Mouse (Mus musculus) hindbrain, embryonic 16.5 days (tissue): ENCODE measurements around the gene Rbm12. TPM values are rescaled to one million over a fixed set of nuclear protein-coding genes. Genes with fewer than 3 reads are reported as not detected.

ENCODE experiments used
- ATAC-seq: fragments of 200-750 bp; cut with Nextera tagmentation; 2 replicates; pipeline ENCODE4 v1.8.0; 2017; ENCODE audit warnings: moderate TSS enrichment, moderate library complexity
- H3K27ac ChIP-seq: fragments of 300-500 bp; sonication (generic); 2 replicates; pipeline ENCODE4 v1.5.1; 2014; ENCODE audit warnings: low read depth, mild to moderate bottlenecking, control low read depth, low read length, moderate library complexity
- H3K27me3 ChIP-seq: fragments of 300-500 bp; sonication (generic); replicated peaks from 2 replicates; pipeline ENCODE4 v1.6.1; 2014; ENCODE audit warnings: low read length; ENCODE audit not compliant: control insufficient read depth, insufficient read depth
- H3K36me3 ChIP-seq: fragments of 300-500 bp; sonication (generic); 2 replicates; pipeline ENCODE4 v1.6.1; 2014; ENCODE audit warnings: mild to moderate bottlenecking, low read length, moderate library complexity, mixed read lengths; ENCODE audit not compliant: control insufficient read depth, insufficient read depth
- H3K4me1 ChIP-seq: fragments of 300-500 bp; sonication (generic); 2 replicates; pipeline ENCODE4 v1.6.1; 2014; ENCODE audit warnings: low read depth, low read length; ENCODE audit not compliant: control insufficient read depth, insufficient read depth
- H3K4me2 ChIP-seq: fragments of 300-500 bp; sonication (generic); 2 replicates; pipeline ENCODE4 v1.6.1; 2014; ENCODE audit warnings: mild to moderate bottlenecking, low read length, control low read depth, moderate library complexity
- H3K4me3 ChIP-seq: fragments of 300-500 bp; sonication (generic); 2 replicates; pipeline ENCODE4 v1.5.1; 2014; ENCODE audit warnings: mild to moderate bottlenecking, low read length, control low read depth, moderate library complexity
- H3K9ac ChIP-seq: fragments of 300-500 bp; sonication (generic); 2 replicates; pipeline ENCODE4 v1.6.1; 2014; ENCODE audit warnings: low read depth, mild to moderate bottlenecking, control low read depth, low read length, moderate library complexity
- H3K9me3 ChIP-seq: fragments of 300-500 bp; sonication (generic); 2 replicates; pipeline ENCODE4 v1.6.1; 2014; ENCODE audit warnings: mild to moderate bottlenecking, low read length, moderate library complexity; ENCODE audit not compliant: control insufficient read depth
- WGBS: fragments of 180-500 bp; shearing (Covaris S2); extraction: QIAGEN DNeasy Blood & Tissue Kit; methylation state at CpG from one replicate; pipeline ENCODE4 v1.1.7; 2014; 5-methylcytosine and 5-hydroxymethylcytosine counted together
- polyA plus RNA-seq: library from polyadenylated mRNA; unstranded; fragments of >200 nt; fragmentation: Nextera tagmentation; extraction: Ambion mirVana; gene quantifications from 2 replicates; pipeline ENCODE4 v1.2.1, GENCODE M21; 2015

Gene Rbm12
- polyA plus RNA-seq, 1 experiment from 2014 or later = 19.3 TPM

GRCm38 (mm10) chr2:156067916-156068315, 43.9 kb downstream of the Rbm12 start:
- H3K4me3 ChIP-seq = no peak overlapping the region
- H3K4me2 ChIP-seq = no peak overlapping the region
- no peaks in the 10 kb centered on the region for H3K9me3 ChIP-seq
- 91% methylated on average over 10 of the region's 10 CpGs for WGBS
- peaks cover 33% of the 10 kb centered on the region for H3K36me3 ChIP-seq
- H3K27ac ChIP-seq = no peak overlapping the region; the same call in 1 of the 2 replicates
- H3K27me3 ChIP-seq = no peaks in the 10 kb centered on the region
- H3K4me1 ChIP-seq = peaks cover 11% of the 10 kb centered on the region
- no peak for ATAC-seq
- H3K9ac ChIP-seq = no peak overlapping the region

- H3K4me2 ChIP-seq = peak overlapping the region; percentile 96
- no peak overlapping the region for H3K27ac ChIP-seq
- H3K4me3 ChIP-seq = peak overlapping the region; percentile 74
- peak overlapping the region; percentile 83 for H3K9ac ChIP-seq
- WGBS = 32% methylated on average over 10 of the region's 10 CpGs
- H3K9me3 ChIP-seq = no peaks in the 10 kb centered on the region
- peak; percentile 9; the same call in 1 of the 2 replicates for ATAC-seq
- H3K4me1 ChIP-seq = peaks cover 11% of the 10 kb centered on the region
- peaks cover 22% of the 10 kb centered on the region for H3K36me3 ChIP-seq
- H3K27me3 ChIP-seq = no peaks in the 10 kb centered on the region
Measured at GRCm38 (mm10) chr2:156066126-156066525, 45.7 kb downstream of the Rbm12 start.

DNA sequence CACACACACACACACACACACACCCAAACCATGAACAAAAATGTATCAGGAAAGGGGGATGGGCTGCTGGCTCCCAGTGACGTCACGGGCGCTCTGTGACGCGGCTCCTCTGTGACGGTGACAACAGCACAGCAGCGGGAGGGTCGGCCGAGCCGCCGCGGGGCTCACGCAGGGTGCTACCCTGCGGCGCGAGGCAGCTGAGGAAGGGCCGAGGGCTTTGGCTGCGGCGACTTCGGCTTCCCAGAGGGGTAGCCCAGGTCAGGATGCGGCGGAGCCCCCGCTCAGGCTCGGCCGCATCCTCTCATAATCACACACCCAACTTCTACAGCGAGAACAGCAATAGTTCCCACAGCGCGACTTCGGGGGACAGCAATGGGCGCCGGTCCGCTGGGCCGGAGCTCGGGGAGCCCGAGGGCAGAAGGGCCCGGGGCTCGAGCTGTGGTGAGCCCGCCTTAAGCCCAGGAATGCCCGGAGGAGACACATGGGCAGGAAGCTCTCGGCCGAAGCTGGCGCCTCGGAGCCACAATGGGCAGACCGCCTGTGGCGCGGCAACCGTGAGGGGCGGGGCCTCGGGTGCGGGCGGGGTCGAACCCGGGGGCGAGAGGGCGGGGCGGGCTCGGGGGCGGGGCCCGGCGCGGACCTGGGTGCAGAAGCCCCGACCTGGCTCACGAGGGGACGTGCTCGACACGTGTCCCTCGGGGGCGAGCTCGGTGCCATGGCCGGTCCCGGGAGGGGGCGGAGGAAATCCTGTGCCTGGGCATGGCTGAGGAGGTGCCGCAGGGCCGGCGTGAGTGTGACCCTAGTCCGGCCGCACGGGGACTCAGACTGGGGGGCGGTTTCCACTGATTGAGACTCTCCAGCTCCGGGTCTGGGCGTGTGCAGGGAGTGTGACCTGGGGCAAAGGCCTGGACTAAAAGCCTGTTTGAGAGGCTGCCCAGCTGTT, 46.4 kb downstream of the Rbm12 start, which contains the start of gene Spag4:
Gene Spag4, plus strand, starts transcription at position 77 of the 943 bp plus-strand sequence.
- Histone ChIP-seq H3K27me3 (no peaks in the 10 kb centered on the region), H3K36me3 (peaks cover 19% of the 10 kb centered on the region), H3K4me2 (peak within 1 kb of the TSS; percentile 96), H3K9me3 (no peaks in the 10 kb centered on the region), H3K4me1 (peaks cover 11% of the 10 kb centered on the region), H3K4me3 (peak within 1 kb of the TSS; percentile 74), H3K27ac (peak within 1 kb of the TSS; percentile 83), H3K9ac (peak within 1 kb of the TSS; percentile 83)
- peak; percentile 72 for ATAC-seq
- WGBS = under 1% methylated on average over 66 of the region's 81 CpGs

DNA sequence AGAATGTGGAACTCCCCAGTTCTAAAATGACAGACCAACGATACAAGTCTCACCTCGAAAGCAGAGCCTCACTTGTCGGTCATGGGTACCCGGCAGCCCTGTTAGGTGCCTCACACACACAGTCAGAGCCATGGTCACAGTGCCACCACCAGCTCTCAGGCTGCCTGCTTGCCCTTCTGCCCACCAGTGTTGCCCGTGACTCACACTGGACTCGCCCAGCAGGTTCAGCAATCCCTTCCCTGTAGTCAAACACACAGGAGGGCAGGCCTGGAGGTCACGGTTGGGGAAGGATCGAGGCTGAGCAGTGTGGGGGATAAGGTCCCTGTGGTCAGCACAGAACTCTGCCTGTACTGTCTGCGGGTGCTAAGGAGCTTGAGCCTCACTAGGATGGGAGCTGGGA, 59.0 kb downstream of the Rbm12 start, which contains the start of gene Fer1l4:
Gene Fer1l4, minus strand, starts transcription at position 132 of the 400 bp plus-strand sequence.
- no peak within 1 kb of the TSS for H3K9ac ChIP-seq
- no peak within 1 kb of the TSS for H3K4me2 ChIP-seq
- H3K27ac ChIP-seq = no peak within 1 kb of the TSS
- H3K9me3 ChIP-seq = no peaks in the 10 kb centered on the region; the same call in 1 of the 2 replicates
- H3K36me3 ChIP-seq = no peaks in the 10 kb centered on the region
- no peaks in the 10 kb centered on the region for H3K4me1 ChIP-seq
- WGBS = 85% methylated on average over 9 of the region's 9 CpGs
- no peak within 1 kb of the TSS for H3K4me3 ChIP-seq
- H3K27me3 ChIP-seq = no peaks in the 10 kb centered on the region
- ATAC-seq = no peak

GRCm38 (mm10) chr2:156047929-156048328, 63.8 kb downstream of the Rbm12 start:
- Histone ChIP-seq H3K4me3 (no peak overlapping the region), H3K27ac (no peak overlapping the region), H3K27me3 (no peaks in the 10 kb centered on the region), H3K36me3 (no peaks in the 10 kb centered on the region), H3K4me1 (no peaks in the 10 kb centered on the region), H3K9ac (no peak overlapping the region), H3K4me2 (0 out of 2 replicates have a peak overlapping the region, but pooled peaks have one; percentile 11), H3K9me3 (no peaks in the 10 kb centered on the region)
- 7% methylated on average over 19 of the region's 19 CpGs for WGBS
- no peak for ATAC-seq

GRCm38 (mm10) chr2:156042903-156043302, 68.9 kb downstream of the Rbm12 start:
- ATAC-seq = no peak
- no peaks in the 10 kb centered on the region for H3K27me3 ChIP-seq
- H3K4me3 ChIP-seq = no peak overlapping the region
- WGBS = 80% methylated on average over 8 of the region's 8 CpGs
- H3K4me2 ChIP-seq = no peak overlapping the region
- H3K36me3 ChIP-seq = no peaks in the 10 kb centered on the region
- no peaks in the 10 kb centered on the region for H3K9me3 ChIP-seq
- H3K4me1 ChIP-seq = no peaks in the 10 kb centered on the region
- H3K27ac ChIP-seq = no peak overlapping the region
- H3K9ac ChIP-seq = no peak overlapping the region

Other genes starting within 250 kb of the Rbm12 start
- gene Uqcc1, start 181.7 kb downstream of the Rbm12 start, polyA plus RNA-seq = 66.3 and 74.9 TPM in 2 replicates
- gene Gm15557, start 171.2 kb downstream of the Rbm12 start, polyA plus RNA-seq = not detected in 2 replicates
- 2.3 and 3.1 TPM in 2 replicates for gene Gdf5, start 166.6 kb downstream of the Rbm12 start, polyA plus RNA-seq
- gene Cep250, start 155.5 kb downstream of the Rbm12 start, polyA plus RNA-seq = 11.5 and 14.0 TPM in 2 replicates
- gene 6430550D23Rik, start 104.0 kb downstream of the Rbm12 start, polyA plus RNA-seq = 1.4 and 2.5 TPM in 2 replicates
- 479 and 492 TPM in 2 replicates for gene Ergic3, start 103.9 kb downstream of the Rbm12 start, polyA plus RNA-seq
- not detected in 2 replicates for gene Fer1l4, start 59.0 kb downstream of the Rbm12 start, polyA plus RNA-seq
- gene Spag4, start 46.8 kb downstream of the Rbm12 start, polyA plus RNA-seq = 7.7 and 9.6 TPM in 2 replicates
- 27.8 and 28.3 TPM in 2 replicates for gene Cpne1, start within 50 bp of the Rbm12 start, polyA plus RNA-seq
- 15.5 and 19.5 TPM in 2 replicates for gene Gm28036, start 15.1 kb upstream of the Rbm12 start, polyA plus RNA-seq
- gene Romo1, start 32.1 kb upstream of the Rbm12 start, polyA plus RNA-seq = 393 and 432 TPM in 2 replicates
- 37.7 and 39.9 TPM in 2 replicates for gene Nfs1, start 32.2 kb upstream of the Rbm12 start, polyA plus RNA-seq
- 369 and 377 TPM in 2 replicates for gene Rbm39, start 68.3 kb upstream of the Rbm12 start, polyA plus RNA-seq
- 111 and 117 TPM in 2 replicates for gene Phf20, start 84.5 kb upstream of the Rbm12 start, polyA plus RNA-seq
- gene Cnbd2, start 200.3 kb upstream of the Rbm12 start, polyA plus RNA-seq = 6.2 and 6.8 TPM in 2 replicates
- 77.3 and 84.0 TPM in 2 replicates for gene Scand1, start 200.7 kb upstream of the Rbm12 start, polyA plus RNA-seq